Mouse (Mus musculus) small intestine, adult 2 months (tissue): ENCODE data around the gene Runx1. TPM values are rescaled to one million over a fixed set of nuclear protein-coding genes. Genes with fewer than 3 reads are reported as not detected.

Source experiments
- H3K27ac ChIP-seq: fragments of 200-500 bp; 2 replicates; pipeline ENCODE4 v1.5.1; 2012; ENCODE audit warnings: low read depth, low read length, control low read depth, inconsistent platforms; ENCODE audit not compliant: insufficient read depth
- H3K27me3 ChIP-seq: fragments of 200-500 bp; 2 replicates; pipeline ENCODE4 v1.6.1; 2012; ENCODE audit warnings: mild to moderate bottlenecking, moderate library complexity, low read length, inconsistent platforms; ENCODE audit not compliant: control insufficient read depth, insufficient read depth
- H3K36me3 ChIP-seq: fragments of 200-500 bp; 2 replicates; pipeline ENCODE4 v1.6.1; 2012; ENCODE audit warnings: mild to moderate bottlenecking, low read length, control low read depth, inconsistent platforms; ENCODE audit not compliant: control insufficient read depth, insufficient read depth
- H3K4me1 ChIP-seq: fragments of 200-500 bp; 2 replicates; pipeline ENCODE4 v1.6.1; 2012; ENCODE audit warnings: low read length, inconsistent platforms, mixed read lengths; ENCODE audit not compliant: control insufficient read depth, insufficient read depth, insufficient read length
- H3K4me3 ChIP-seq: fragments of 200-500 bp; 2 replicates; pipeline ENCODE4 v1.5.1; 2012; ENCODE audit warnings: low read depth, mild to moderate bottlenecking, control low read depth, inconsistent platforms, low read length, moderate library complexity
- CTCF ChIP-seq: fragments of 200-500 bp; IDR thresholded peaks from 2 replicates; pipeline ENCODE4 v1.5.1; 2012; ENCODE audit warnings: low read depth, mild to moderate bottlenecking, control low read depth, inconsistent platforms, low read length, moderate library complexity, mixed read lengths; ENCODE audit not compliant: insufficient replicate concordance, insufficient read length; ENCODE audit errors: extremely low read depth
- POLR2A ChIP-seq: fragments of 200-500 bp; IDR thresholded peaks from 2 replicates; pipeline ENCODE4 v1.6.1; 2012; ENCODE audit warnings: low read depth, mild to moderate bottlenecking, control low read depth, inconsistent platforms, low read length, moderate library complexity
- WGBS: fragments of 180-500 bp; shearing (Covaris S2); methylation state at CpG from one replicate; pipeline ENCODE4 v1.1.7; 2018; 5-methylcytosine and 5-hydroxymethylcytosine counted together
- polyA plus RNA-seq: library from polyadenylated mRNA; depleted of rRNA; stranded (reverse); fragments of >200 nt; gene quantifications from 2 replicates; pipeline ENCODE4 v1.2.3, GENCODE M21; 2012

The Runx1 gene
- polyA plus RNA-seq, 1 experiment: 15.4 TPM

DNA sequence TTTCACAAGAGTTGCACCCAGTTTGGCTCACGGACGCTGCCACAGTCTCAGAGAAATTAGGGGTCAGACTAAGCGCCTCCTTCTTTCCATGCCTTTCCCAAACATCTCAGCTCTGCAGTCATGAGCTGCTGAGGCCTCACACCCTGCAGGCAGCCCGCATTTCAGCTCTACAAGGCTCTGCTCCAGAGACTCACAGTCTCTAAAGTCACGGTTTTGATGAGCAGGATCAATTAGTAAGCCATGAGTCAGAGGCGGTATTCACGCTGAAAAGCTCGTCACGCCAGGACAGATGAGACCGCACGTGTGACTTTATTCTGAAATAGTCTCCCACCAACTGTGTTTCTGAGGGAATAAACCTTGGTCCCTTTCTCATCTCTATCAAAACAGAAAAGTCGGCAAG lies 86.0 kb downstream of the Runx1 start:
- WGBS: 70% methylated on average over 12 of the region's 12 CpGs

DNA sequence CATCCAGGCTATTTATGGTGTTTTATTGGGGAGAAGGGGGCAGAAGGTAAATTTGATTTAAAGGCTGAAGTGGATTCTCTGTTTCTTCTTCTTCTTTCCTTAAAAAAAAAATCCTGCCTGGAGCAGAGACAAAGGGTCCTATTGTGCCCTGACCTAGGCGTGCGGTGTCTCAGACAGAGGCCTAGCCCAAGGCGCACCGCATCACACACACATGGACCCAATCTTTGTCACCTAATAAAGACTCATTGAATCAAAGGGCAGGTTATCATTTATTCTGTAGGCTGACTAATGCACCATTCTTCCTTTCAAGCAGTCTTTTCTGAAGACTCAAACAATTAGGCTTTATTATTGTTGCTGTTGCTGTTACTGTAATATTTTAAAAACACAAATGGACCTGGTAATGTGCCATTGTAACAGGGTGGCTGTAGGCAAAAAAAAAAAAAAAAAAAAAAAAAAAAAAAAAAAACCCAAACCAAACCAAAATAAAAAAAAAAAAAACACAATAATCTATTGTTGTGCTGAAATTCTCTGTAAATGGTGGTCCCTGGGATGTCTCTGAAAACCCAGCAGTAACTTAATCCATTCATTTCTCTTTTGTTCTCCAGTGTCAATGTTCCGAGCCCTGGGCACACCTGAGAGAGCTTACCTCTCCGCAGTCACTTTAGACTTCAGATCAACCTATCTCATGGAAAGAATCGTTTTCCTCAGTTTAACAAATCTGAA lies 86.7 kb downstream of the Runx1 start:
- Histone ChIP-seq H3K27me3 (no peaks in the 10 kb centered on the region), H3K27ac (no peak overlapping the region), H3K36me3 (no peaks in the 10 kb centered on the region), H3K4me3 (no peak overlapping the region), H3K4me1 (no peaks in the 10 kb centered on the region)
- no peak for TF ChIP-seq CTCF
- no peak for TF ChIP-seq POLR2A
- WGBS: 85% methylated on average over 7 of the region's 7 CpGs

More for the DNA sequence above, 86.0 kb downstream of the Runx1 start:
- Histone ChIP-seq H3K4me1 (no peaks in the 10 kb centered on the region), H3K27me3 (no peaks in the 10 kb centered on the region), H3K4me3 (no peak overlapping the region), H3K27ac (no peak overlapping the region), H3K36me3 (no peaks in the 10 kb centered on the region)
- TF ChIP-seq POLR2A (no peak), CTCF (no peak)

DNA sequence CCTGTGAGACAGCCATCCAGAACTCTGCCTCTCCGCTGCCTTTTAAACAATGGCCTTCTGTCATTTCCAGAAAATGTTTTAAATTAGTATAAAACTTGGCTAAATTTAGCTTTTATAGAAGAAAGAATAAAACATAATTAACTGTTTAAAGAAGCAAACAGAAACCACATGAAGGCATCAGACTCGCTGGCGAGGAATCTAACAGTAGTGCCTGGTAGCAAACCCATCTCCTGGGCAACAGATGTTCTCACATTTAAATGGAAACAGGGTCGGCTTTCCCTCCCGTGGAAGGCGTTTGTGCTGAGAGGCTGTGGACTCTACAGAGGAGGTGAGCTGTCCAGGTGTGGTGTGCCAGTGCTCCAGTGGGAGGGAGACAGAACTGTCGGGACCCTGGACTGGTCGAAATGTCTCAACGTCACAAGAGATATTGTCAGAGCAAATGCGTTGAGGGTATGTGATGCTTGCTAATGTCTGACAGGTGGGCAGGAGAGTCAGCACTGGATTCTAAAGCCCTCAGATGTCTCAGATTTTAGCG lies 87.4 kb downstream of the Runx1 start:
- no peaks in the 10 kb centered on the region for H3K27me3 ChIP-seq
- H3K4me1 ChIP-seq: no peaks in the 10 kb centered on the region
- 77% methylated on average over 11 of the region's 11 CpGs for WGBS
- H3K4me3 ChIP-seq: no peak overlapping the region
- no peak for TF ChIP-seq POLR2A
- H3K36me3 ChIP-seq: no peaks in the 10 kb centered on the region
- H3K27ac ChIP-seq: no peak overlapping the region

DNA sequence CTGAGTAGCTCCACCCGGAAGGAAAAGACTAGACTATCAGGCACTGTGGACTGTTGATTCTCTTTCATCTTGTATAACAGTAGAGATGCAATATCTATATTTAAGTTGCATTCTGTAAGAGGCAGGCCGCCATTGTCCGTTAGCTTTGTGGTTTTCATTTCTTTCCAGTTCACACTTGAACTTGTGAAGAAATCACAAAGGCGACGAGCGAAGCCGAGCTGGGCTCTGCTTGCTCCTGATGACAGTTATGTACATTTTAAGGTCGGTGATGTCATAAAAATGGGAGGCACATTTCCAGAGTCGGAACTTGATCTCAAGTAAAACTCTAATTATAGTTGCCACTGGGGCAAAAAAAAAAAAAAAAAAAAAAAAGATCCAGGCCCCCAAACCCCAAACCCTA lies 99.1 kb downstream of the Runx1 start:
- H3K4me1 ChIP-seq: no peaks in the 10 kb centered on the region
- no peaks in the 10 kb centered on the region for H3K36me3 ChIP-seq
- no peak for TF ChIP-seq POLR2A
- TF ChIP-seq CTCF: no peak
- H3K27ac ChIP-seq: no peak overlapping the region
- H3K27me3 ChIP-seq: no peaks in the 10 kb centered on the region
- no peak overlapping the region for H3K4me3 ChIP-seq
- 79% methylated on average over 9 of the region's 9 CpGs for WGBS

DNA sequence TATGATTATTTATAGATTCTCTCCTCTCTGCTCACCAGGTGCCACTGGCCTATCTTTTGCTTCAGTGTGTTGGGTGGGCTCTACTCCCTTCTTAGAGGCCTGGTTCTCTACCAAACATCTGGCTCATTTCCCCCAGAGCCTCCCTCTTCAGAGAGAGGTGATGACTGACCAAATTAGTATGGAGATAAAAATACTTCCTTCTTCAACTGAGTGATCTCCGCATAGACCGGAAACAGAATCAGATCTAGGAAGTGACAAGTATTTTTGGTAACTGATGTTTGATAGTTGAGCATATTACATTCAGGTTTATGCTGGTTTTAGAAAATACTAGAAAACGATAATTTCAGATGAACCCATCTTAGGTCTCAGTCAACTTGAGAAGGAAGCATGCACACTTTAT lies 101.4 kb downstream of the Runx1 start:
- Histone ChIP-seq H3K27ac (no peak overlapping the region), H3K36me3 (no peaks in the 10 kb centered on the region), H3K4me1 (no peaks in the 10 kb centered on the region), H3K27me3 (no peaks in the 10 kb centered on the region), H3K4me3 (no peak overlapping the region)
- 64% methylated on average over 3 of the region's 3 CpGs for WGBS
- TF ChIP-seq POLR2A (no peak), CTCF (no peak)

DNA sequence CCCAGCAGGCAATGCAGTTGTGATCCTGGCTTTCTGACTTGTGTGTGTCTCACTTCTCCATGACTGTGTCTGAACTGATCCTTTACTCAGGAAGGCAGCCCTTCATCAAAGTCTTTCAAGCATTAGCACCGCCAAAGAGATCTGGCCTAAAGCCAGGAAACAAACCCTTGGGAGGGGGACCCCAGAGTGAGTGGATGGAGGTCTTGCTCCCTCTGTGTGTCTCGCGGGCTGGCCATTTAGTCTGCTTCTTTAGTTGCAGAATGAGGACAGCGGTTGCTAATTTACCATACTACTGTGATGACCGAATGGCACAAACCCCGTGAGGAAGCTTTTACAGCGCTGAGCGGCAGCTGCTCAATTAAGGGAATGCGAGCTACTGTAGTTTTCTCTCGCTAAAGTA lies 105.3 kb downstream of the Runx1 start:
- H3K36me3 ChIP-seq: no peaks in the 10 kb centered on the region
- no peak overlapping the region for H3K4me3 ChIP-seq
- H3K27ac ChIP-seq: no peak overlapping the region
- H3K4me1 ChIP-seq: no peaks in the 10 kb centered on the region; the same call in 1 of the 2 replicates
- TF ChIP-seq POLR2A (no peak), CTCF (no peak)
- WGBS: 76% methylated on average over 10 of the region's 10 CpGs
- no peaks in the 10 kb centered on the region for H3K27me3 ChIP-seq

DNA sequence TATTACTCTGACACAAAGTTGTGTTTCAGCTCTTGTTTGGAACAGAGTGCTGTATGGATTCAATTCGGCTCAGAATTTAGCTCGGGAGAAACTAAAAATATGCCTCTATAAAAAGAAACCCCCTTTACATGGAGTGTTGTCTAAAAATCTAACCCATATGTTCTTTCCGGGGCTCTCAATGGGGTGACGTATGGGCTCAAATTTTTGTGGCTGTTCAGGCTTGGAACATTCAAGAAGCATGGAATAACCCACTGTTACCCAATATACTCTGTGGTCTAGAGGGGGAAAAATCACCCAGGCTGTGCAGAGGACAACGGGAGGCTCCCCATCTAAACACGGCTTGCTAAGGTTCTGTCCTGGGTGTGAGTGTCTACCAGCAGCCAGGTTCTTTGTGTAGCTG lies 106.2 kb downstream of the Runx1 start:
- Histone ChIP-seq H3K27me3 (no peaks in the 10 kb centered on the region), H3K4me1 (no peaks in the 10 kb centered on the region; the same call in 1 of the 2 replicates), H3K4me3 (no peak overlapping the region), H3K36me3 (no peaks in the 10 kb centered on the region), H3K27ac (no peak overlapping the region)
- WGBS: 89% methylated on average over 6 of the region's 6 CpGs
- no peak for TF ChIP-seq POLR2A
- TF ChIP-seq CTCF: no peak
